Mouse (Mus musculus) neural tube, embryonic 14.5 days (tissue): Measurements from ENCODE around the gene Fbxl8. TPM values are rescaled to one million over a fixed set of nuclear protein-coding genes. Genes with fewer than 3 reads are reported as not detected.

Source experiments
- ATAC-seq: fragments of 200-750 bp; cut with Nextera tagmentation; 2 replicates; pipeline ENCODE4 v1.8.0; 2017; ENCODE audit warnings: low read depth, mild to moderate bottlenecking, moderate TSS enrichment, moderate library complexity
- H3K27ac ChIP-seq: fragments of 300-500 bp; sonication (generic); 2 replicates; pipeline ENCODE4 v1.5.1; 2014; ENCODE audit warnings: low read depth, mild to moderate bottlenecking, control low read depth, low read length, moderate library complexity, mixed read lengths
- H3K27me3 ChIP-seq: fragments of 300-500 bp; sonication (generic); 2 replicates; pipeline ENCODE4 v1.6.1; 2014; ENCODE audit warnings: low read length; ENCODE audit not compliant: control insufficient read depth, insufficient read depth
- H3K36me3 ChIP-seq: fragments of 300-500 bp; sonication (generic); 2 replicates; pipeline ENCODE4 v1.6.1; 2014; ENCODE audit warnings: low read length, mixed read lengths; ENCODE audit not compliant: control insufficient read depth, insufficient read depth
- H3K4me1 ChIP-seq: fragments of 300-500 bp; sonication (generic); 2 replicates; pipeline ENCODE4 v1.6.1; 2014; ENCODE audit warnings: low read length; ENCODE audit not compliant: control insufficient read depth, insufficient read depth
- H3K4me2 ChIP-seq: fragments of 300-500 bp; sonication (generic); 2 replicates; pipeline ENCODE4 v1.6.1; 2014; ENCODE audit warnings: mild to moderate bottlenecking, low read depth, low read length, control low read depth
- H3K4me3 ChIP-seq: fragments of 300-500 bp; sonication (generic); 2 replicates; pipeline ENCODE4 v1.5.1; 2014; ENCODE audit warnings: low read depth, low read length, control low read depth, mixed read lengths
- H3K9ac ChIP-seq: fragments of 300-500 bp; sonication (generic); replicated peaks from 2 replicates; pipeline ENCODE4 v1.6.1; 2014; ENCODE audit warnings: low read depth, mild to moderate bottlenecking, control low read depth, low read length, mixed read lengths
- H3K9me3 ChIP-seq: fragments of 300-500 bp; sonication (generic); 2 replicates; pipeline ENCODE4 v1.6.1; 2016; ENCODE audit warnings: low read length; ENCODE audit not compliant: control insufficient read depth
- WGBS: fragments of 180-500 bp; shearing (Covaris S2); extraction: QIAGEN DNeasy Blood & Tissue Kit; methylation state at CpG from one replicate; pipeline ENCODE4 v1.1.7; 2014; 5-methylcytosine and 5-hydroxymethylcytosine counted together
- polyA plus RNA-seq: library from polyadenylated mRNA; unstranded; fragments of >200 nt; fragmentation: Nextera tagmentation; extraction: Ambion mirVana; gene quantifications from 2 replicates; pipeline ENCODE4 v1.2.1, GENCODE M21; 2014

The Fbxl8 gene
- polyA plus RNA-seq, 1 experiment from 2014 or later, result 0.96 TPM

- no peak overlapping the region for H3K4me2 ChIP-seq
These were observed 31.1 kb upstream of the Fbxl8 start for GRCm38 (mm10) chr8:105233126-105233935.

GRCm38 (mm10) chr8:105235206-105235605 is 29.2 kb upstream of the Fbxl8 start:
- Histone ChIP-seq H3K4me2 (no peak overlapping the region), H3K4me1 (no peaks in the 10 kb centered on the region), H3K27me3 (no peaks in the 10 kb centered on the region), H3K4me3 (no peak overlapping the region), H3K36me3 (peaks cover 18% of the 10 kb centered on the region), H3K9me3 (no peaks in the 10 kb centered on the region), H3K27ac (no peak overlapping the region), H3K9ac (no peak overlapping the region)
- no peak for ATAC-seq
- 83% methylated on average over 1 of the region's 1 CpGs for WGBS

More at GRCm38 (mm10) chr8:105233126-105233935, 31.1 kb upstream of the Fbxl8 start:
- 69% methylated on average over 1 of the region's 1 CpGs for WGBS
- H3K27ac ChIP-seq, result no peak overlapping the region
- H3K9me3 ChIP-seq, result no peaks in the 10 kb centered on the region
- no peaks in the 10 kb centered on the region for H3K4me1 ChIP-seq
- ATAC-seq, result no peak
- H3K36me3 ChIP-seq, result 0 out of 2 replicates have a peak, but pooled peaks cover 2% of the 10 kb centered on the region
- no peak overlapping the region for H3K4me3 ChIP-seq
- H3K27me3 ChIP-seq, result no peaks in the 10 kb centered on the region
- H3K9ac ChIP-seq, result no peak overlapping the region

- no peaks in the 10 kb centered on the region for H3K9me3 ChIP-seq
- no peak overlapping the region for H3K4me2 ChIP-seq
- 93% methylated on average over 14 of the region's 14 CpGs for WGBS
- no peak for ATAC-seq
- H3K27ac ChIP-seq, result no peak overlapping the region
- H3K36me3 ChIP-seq, result peaks cover 29% of the 10 kb centered on the region
- no peaks in the 10 kb centered on the region for H3K4me1 ChIP-seq
- H3K9ac ChIP-seq, result no peak overlapping the region
- no peaks in the 10 kb centered on the region for H3K27me3 ChIP-seq
- H3K4me3 ChIP-seq, result no peak overlapping the region
These were observed 26.9 kb upstream of the Fbxl8 start for GRCm38 (mm10) chr8:105237442-105238142.

GRCm38 (mm10) chr8:105241016-105241415 is 23.4 kb upstream of the Fbxl8 start:
- Histone ChIP-seq H3K4me1 (no peaks in the 10 kb centered on the region), H3K9me3 (no peaks in the 10 kb centered on the region), H3K27ac (no peak overlapping the region), H3K36me3 (peaks cover 26% of the 10 kb centered on the region), H3K4me3 (no peak overlapping the region), H3K27me3 (no peaks in the 10 kb centered on the region), H3K4me2 (no peak overlapping the region), H3K9ac (no peak overlapping the region)
- WGBS, result 96% methylated on average over 7 of the region's 7 CpGs
- ATAC-seq, result no peak

- no peak for ATAC-seq
- H3K9me3 ChIP-seq, result no peaks in the 10 kb centered on the region
- H3K27ac ChIP-seq, result no peak overlapping the region
- 0 out of 2 replicates have a peak, but pooled peaks cover 4% of the 10 kb centered on the region for H3K4me1 ChIP-seq
- peaks cover 42% of the 10 kb centered on the region for H3K36me3 ChIP-seq
- H3K4me3 ChIP-seq, result no peak overlapping the region
- WGBS, result 97% methylated on average over 6 of the region's 6 CpGs
- 0 out of 2 replicates have a peak, but pooled peaks cover 3% of the 10 kb centered on the region for H3K27me3 ChIP-seq
- no peak overlapping the region for H3K4me2 ChIP-seq
- H3K9ac ChIP-seq, result no peak overlapping the region
These were observed 12.5 kb upstream of the Fbxl8 start for GRCm38 (mm10) chr8:105251954-105252353.

GRCm38 (mm10) chr8:105252680-105253537 is 11.5 kb upstream of the Fbxl8 start:
- 0 out of 2 replicates have a peak, but pooled peaks cover 4% of the 10 kb centered on the region for H3K4me1 ChIP-seq
- 93% methylated on average over 10 of the region's 10 CpGs for WGBS
- no peaks in the 10 kb centered on the region for H3K9me3 ChIP-seq
- peaks cover 36% of the 10 kb centered on the region for H3K36me3 ChIP-seq
- no peak overlapping the region for H3K4me2 ChIP-seq
- H3K9ac ChIP-seq, result no peak overlapping the region
- peaks cover 8% of the 10 kb centered on the region for H3K27me3 ChIP-seq
- no peak overlapping the region for H3K4me3 ChIP-seq
- H3K27ac ChIP-seq, result no peak overlapping the region
- ATAC-seq, result no peak

- peak; percentile 24; the same call in 1 of the 2 replicates for ATAC-seq
- Histone ChIP-seq H3K4me3 (peak overlapping the region; percentile 57), H3K27me3 (peaks cover 16% of the 10 kb centered on the region), H3K9ac (peak overlapping the region; percentile 72), H3K36me3 (peaks cover 28% of the 10 kb centered on the region), H3K9me3 (no peaks in the 10 kb centered on the region), H3K27ac (no peak overlapping the region), H3K4me1 (0 out of 2 replicates have a peak, but pooled peaks cover 4% of the 10 kb centered on the region), H3K4me2 (peak overlapping the region; percentile 97)
- WGBS, result 33% methylated on average over 20 of the region's 20 CpGs
These were observed 10.7 kb upstream of the Fbxl8 start for GRCm38 (mm10) chr8:105253766-105254151.

GRCm38 (mm10) chr8:105254152-105254965 is 10.1 kb upstream of the Fbxl8 start:
- H3K4me2 ChIP-seq, result peak overlapping the region; percentile 97
- peaks cover 23% of the 10 kb centered on the region for H3K36me3 ChIP-seq
- peak overlapping the region; percentile 48; the same call in 1 of the 2 replicates for H3K27ac ChIP-seq
- H3K9me3 ChIP-seq, result no peaks in the 10 kb centered on the region
- peak overlapping the region; percentile 57 for H3K4me3 ChIP-seq
- peak; percentile 83 for ATAC-seq
- H3K4me1 ChIP-seq, result peaks cover 5% of the 10 kb centered on the region; the same call in 1 of the 2 replicates
- WGBS, result under 1% methylated on average over 74 of the region's 74 CpGs
- H3K9ac ChIP-seq, result peak overlapping the region; percentile 72
- peaks cover 22% of the 10 kb centered on the region for H3K27me3 ChIP-seq
